Mouse (Mus musculus): ENCODE measurements at regions not wholly inside any gene's neighbourhood (a gene's known extent, or its start where the extent isn't known, plus 50 kb on each side); places are given as distances from the start of the nearest gene placed in this dataset.
A peak's percentile ranks its signal among the peaks of the same experiment; 100 is the strongest.

- Histone ChIP-seq H3K4me3 (replicated peaks; ENCODE audit: low read length) (no peak overlapping the region), H3K9me3 (ENCODE audit: control insufficient read depth, low read length) (no peaks in the 10 kb centered on the region), H3K9ac (ENCODE audit: low read depth, low read length, severe bottlenecking) (no peak overlapping the region), H3K27me3 (ENCODE audit: control insufficient read depth, insufficient read depth, low read length) (no peaks in the 10 kb centered on the region), H3K36me3 (ENCODE audit: control insufficient read depth, insufficient read depth, low read length) (no peaks in the 10 kb centered on the region), H3K27ac (replicated peaks; ENCODE audit: low read depth, low read length) (no peak overlapping the region), H3K4me2 (replicated peaks; ENCODE audit: low read depth, low read length, severe bottlenecking) (no peak overlapping the region), H3K4me1 (ENCODE audit: control insufficient read depth, insufficient read depth, low read length) (peaks cover 21% of the 10 kb centered on the region)
- ATAC-seq (ENCODE audit: low FRiP score, low read depth) (no peak), DNase-seq (ENCODE audit: low spot score) (no peak)
- 88% methylated on average over 2 of the region's 2 CpGs for WGBS
- no peak for TF ChIP-seq POLR2A (IDR thresholded peaks at IDR 0.05; ENCODE audit: borderline replicate concordance, extremely low read depth, insufficient read depth, insufficient read length)
Observed at GRCm38 (mm10) chr9:61675366-61675765, 239.0 kb downstream of the Rplp1 start.

- no peak overlapping the region for H3K4me2 ChIP-seq (replicated peaks; ENCODE audit: low read depth, low read length, severe bottlenecking)
- H3K27me3 ChIP-seq (ENCODE audit: control insufficient read depth, insufficient read depth, low read length): no peaks in the 10 kb centered on the region
- ATAC-seq (ENCODE audit: low FRiP score, low read depth) (peak; percentile 82), DNase-seq (ENCODE audit: low spot score) (peak; percentile 30)
- H3K27ac ChIP-seq (replicated peaks; ENCODE audit: low read depth, low read length): peak overlapping the region; percentile 45; the same call in 1 of the 2 replicates
- no peak for TF ChIP-seq POLR2A (IDR thresholded peaks at IDR 0.05; ENCODE audit: borderline replicate concordance, extremely low read depth, insufficient read depth, insufficient read length)
- no peak overlapping the region; the same call in 1 of the 2 replicates for H3K9ac ChIP-seq (ENCODE audit: low read depth, low read length, severe bottlenecking)
- WGBS: 12% methylated on average over 15 of the region's 16 CpGs
- H3K9me3 ChIP-seq (ENCODE audit: control insufficient read depth, low read length): no peaks in the 10 kb centered on the region
- peaks cover 21% of the 10 kb centered on the region for H3K4me1 ChIP-seq (ENCODE audit: control insufficient read depth, insufficient read depth, low read length)
- H3K4me3 ChIP-seq (replicated peaks; ENCODE audit: low read length): no peak overlapping the region
- no peaks in the 10 kb centered on the region for H3K36me3 ChIP-seq (ENCODE audit: control insufficient read depth, insufficient read depth, low read length)
Observed at GRCm38 (mm10) chr9:61673575-61674203, 240.7 kb downstream of the Rplp1 start.

GRCm38 (mm10) chr9:61670986-61671385 is 243.4 kb downstream of the Rplp1 start:
- Histone ChIP-seq H3K27me3 (ENCODE audit: control insufficient read depth, insufficient read depth, low read length) (no peaks in the 10 kb centered on the region), H3K36me3 (ENCODE audit: control insufficient read depth, insufficient read depth, low read length) (no peaks in the 10 kb centered on the region), H3K27ac (replicated peaks; ENCODE audit: low read depth, low read length) (no peak overlapping the region), H3K9me3 (ENCODE audit: control insufficient read depth, low read length) (no peaks in the 10 kb centered on the region), H3K9ac (ENCODE audit: low read depth, low read length, severe bottlenecking) (no peak overlapping the region), H3K4me2 (replicated peaks; ENCODE audit: low read depth, low read length, severe bottlenecking) (no peak overlapping the region), H3K4me3 (replicated peaks; ENCODE audit: low read length) (no peak overlapping the region), H3K4me1 (ENCODE audit: control insufficient read depth, insufficient read depth, low read length) (peaks cover 16% of the 10 kb centered on the region)
- no peak for ATAC-seq (ENCODE audit: low FRiP score, low read depth)
- TF ChIP-seq POLR2A (IDR thresholded peaks at IDR 0.05; ENCODE audit: borderline replicate concordance, extremely low read depth, insufficient read depth, insufficient read length): no peak
- DNase-seq (ENCODE audit: low spot score): no peak
- WGBS: 77% methylated on average over 4 of the region's 4 CpGs

- WGBS: 37% methylated on average over 10 of the region's 10 CpGs
- Histone ChIP-seq H3K4me1 (ENCODE audit: control insufficient read depth, insufficient read depth, low read length) (peaks cover 13% of the 10 kb centered on the region), H3K4me3 (replicated peaks; ENCODE audit: low read length) (no peak overlapping the region), H3K36me3 (ENCODE audit: control insufficient read depth, insufficient read depth, low read length) (no peaks in the 10 kb centered on the region), H3K9ac (ENCODE audit: low read depth, low read length, severe bottlenecking) (no peak overlapping the region), H3K27ac (replicated peaks; ENCODE audit: low read depth, low read length) (no peak overlapping the region), H3K27me3 (ENCODE audit: control insufficient read depth, insufficient read depth, low read length) (no peaks in the 10 kb centered on the region), H3K9me3 (ENCODE audit: control insufficient read depth, low read length) (no peaks in the 10 kb centered on the region), H3K4me2 (replicated peaks; ENCODE audit: low read depth, low read length, severe bottlenecking) (no peak overlapping the region)
- no peak for TF ChIP-seq POLR2A (IDR thresholded peaks at IDR 0.05; ENCODE audit: borderline replicate concordance, extremely low read depth, insufficient read depth, insufficient read length)
- DNase-seq (ENCODE audit: low spot score) (no peak), ATAC-seq (ENCODE audit: low FRiP score, low read depth) (no peak)
Observed at GRCm38 (mm10) chr9:61669729-61670520, 244.4 kb downstream of the Rplp1 start.

GRCm38 (mm10) chr9:61668723-61669122 is 245.6 kb downstream of the Rplp1 start:
- peaks cover 9% of the 10 kb centered on the region for H3K4me1 ChIP-seq (ENCODE audit: control insufficient read depth, insufficient read depth, low read length)

More at GRCm38 (mm10) chr9:61668723-61669122, 245.6 kb downstream of the Rplp1 start:
- no peak overlapping the region for H3K9ac ChIP-seq (ENCODE audit: low read depth, low read length, severe bottlenecking)
- no peaks in the 10 kb centered on the region for H3K9me3 ChIP-seq (ENCODE audit: control insufficient read depth, low read length)
- DNase-seq (ENCODE audit: low spot score) (no peak), ATAC-seq (ENCODE audit: low FRiP score, low read depth) (no peak)
- H3K36me3 ChIP-seq (ENCODE audit: control insufficient read depth, insufficient read depth, low read length): no peaks in the 10 kb centered on the region
- H3K4me3 ChIP-seq (replicated peaks; ENCODE audit: low read length): no peak overlapping the region
- no peaks in the 10 kb centered on the region for H3K27me3 ChIP-seq (ENCODE audit: control insufficient read depth, insufficient read depth, low read length)
- no peak overlapping the region for H3K27ac ChIP-seq (replicated peaks; ENCODE audit: low read depth, low read length)
- H3K4me2 ChIP-seq (replicated peaks; ENCODE audit: low read depth, low read length, severe bottlenecking): no peak overlapping the region
- 76% methylated on average over 8 of the region's 8 CpGs for WGBS
- no peak for TF ChIP-seq POLR2A (IDR thresholded peaks at IDR 0.05; ENCODE audit: borderline replicate concordance, extremely low read depth, insufficient read depth, insufficient read length)

All from limb, embryonic 14.5 days (tissue).